Mouse (Mus musculus): Measurements from ENCODE around the gene Mtif3. TPM values are rescaled to one million over a fixed set of nuclear protein-coding genes. Genes with fewer than 3 reads are reported as not detected.

Gene Mtif3
- total and polyA plus RNA-seq, 3 experiments = 22.7 to 38.2 TPM; not detected in 1

GRCm38 (mm10) chr5:146971776-146972561 lies 8.4 kb upstream of the Mtif3 start:
- no peaks in the 10 kb centered on the region for H3K36me3 ChIP-seq (ENCODE audit: control insufficient read depth in 1 of 2, insufficient read depth in 2 of 2, low read length in 2 of 2)
- H3K4me1 ChIP-seq (ENCODE audit: control insufficient read depth in 1 of 2, insufficient read depth in 2 of 2, low read length in 2 of 2) = no peaks in the 10 kb centered on the region
- H3K9ac ChIP-seq (ENCODE audit: control insufficient read depth, low read depth, low read length, poor library complexity, severe bottlenecking) = no peak overlapping the region
- no peak for TF ChIP-seq MXI1 (IDR thresholded peaks at IDR 0.05; ENCODE audit: low read depth, low read length)
- no peak for TF ChIP-seq SIN3A (IDR thresholded peaks at IDR 0.05; ENCODE audit: low read length)
- TF ChIP-seq UBTF (IDR thresholded peaks at IDR 0.05; ENCODE audit: borderline replicate concordance, insufficient read depth, low read depth, low read length) = no peak
- no peak for TF ChIP-seq TAL1 (IDR thresholded peaks at IDR 0.05; ENCODE audit: low read length)
- TF ChIP-seq ETS1 (IDR thresholded peaks at IDR 0.05; ENCODE audit: low read depth, low read length) = no peak
- no peak for TF ChIP-seq ZC3H11A (IDR thresholded peaks at IDR 0.05; ENCODE audit: low read depth, low read length)
- H3K79me2 ChIP-seq (ENCODE audit: control insufficient read depth, insufficient read depth, low read length, poor library complexity) = no peaks in the 10 kb centered on the region
- no peak overlapping the region for H3K4me3 ChIP-seq (ENCODE audit: control insufficient read depth in 1 of 2, insufficient read depth in 1 of 2, low read depth in 2 of 2, low read length in 2 of 2)
- no peak for DNase-seq (ENCODE audit: low read depth, low spot score)
- peaks cover 6 to 10% of the 10 kb centered on the region in 2 experiments for H3K27me3 ChIP-seq (ENCODE audit: control insufficient read depth in 1 of 2, insufficient read depth in 2 of 2, low read length in 2 of 2)
- no peaks in the 10 kb centered on the region for H3K9me3 ChIP-seq (replicated peaks; ENCODE audit: insufficient read depth, low read length)
- H3K27ac ChIP-seq (ENCODE audit: control insufficient read depth, low read depth, low read length) = no peak overlapping the region

GRCm38 (mm10) chr5:146968695-146969393 lies 5.2 kb upstream of the Mtif3 start:
- H3K27ac ChIP-seq (ENCODE audit: control insufficient read depth, low read depth, low read length) = no peak overlapping the region
- peaks cover 0 to 3% of the 10 kb centered on the region in 2 experiments; a peak in 1 of 4 replicates for H3K36me3 ChIP-seq (ENCODE audit: control insufficient read depth in 1 of 2, insufficient read depth in 2 of 2, low read length in 2 of 2)
- DNase-seq (ENCODE audit: low read depth, low spot score) = no peak
- no peak for TF ChIP-seq GABPA (IDR thresholded peaks at IDR 0.05; ENCODE audit: low read depth, low read length)
- TF ChIP-seq ELF1 (IDR thresholded peaks at IDR 0.05; ENCODE audit: low read depth, low read length) = no peak
- TF ChIP-seq KAT2A (conservative IDR thresholded peaks at IDR 0.05; ENCODE audit: low read depth, low read length) = no peak
- no peak for TF ChIP-seq CHD1 (IDR thresholded peaks at IDR 0.05; ENCODE audit: low read depth, low read length)
- TF ChIP-seq HCFC1 (IDR thresholded peaks at IDR 0.05; ENCODE audit: low read depth, low read length) = no peak
- no peak for TF ChIP-seq ZKSCAN1 (IDR thresholded peaks at IDR 0.05; ENCODE audit: low read depth, low read length)
- TF ChIP-seq NRF1 (IDR thresholded peaks at IDR 0.05; ENCODE audit: insufficient read depth, low read depth, low read length, poor library complexity, severe bottlenecking) = no peak
- no peak for TF ChIP-seq MAZ (IDR thresholded peaks at IDR 0.05; ENCODE audit: low read depth, low read length)
- no peak for TF ChIP-seq ZMIZ1 (IDR thresholded peaks at IDR 0.05; ENCODE audit: low read depth, low read length)
- TF ChIP-seq TAL1 (IDR thresholded peaks at IDR 0.05; ENCODE audit: low read length) = no peak
- TF ChIP-seq MYC (IDR thresholded peaks at IDR 0.05; ENCODE audit: low read depth, low read length) = no peak
- TF ChIP-seq POLR2AphosphoS2 (IDR thresholded peaks at IDR 0.05; ENCODE audit: low read length) = no peak
- no peak for TF ChIP-seq MEF2A (IDR thresholded peaks at IDR 0.05; ENCODE audit: extremely low read depth, insufficient replicate concordance, low read depth, low read length, poor library complexity, severe bottlenecking)
- TF ChIP-seq MXI1 (IDR thresholded peaks at IDR 0.05; ENCODE audit: low read depth, low read length) = no peak
- no peak for TF ChIP-seq UBTF (IDR thresholded peaks at IDR 0.05; ENCODE audit: borderline replicate concordance, insufficient read depth, low read depth, low read length)
- TF ChIP-seq GATA1 (IDR thresholded peaks at IDR 0.05; ENCODE audit: low read depth, low read length) = no peak
- no peak for TF ChIP-seq MYB (IDR thresholded peaks at IDR 0.05; ENCODE audit: low read depth, low read length)
- TF ChIP-seq TCF12 (IDR thresholded peaks at IDR 0.05; ENCODE audit: low read depth, low read length) = no peak
- no peak overlapping the region for H3K4me3 ChIP-seq (ENCODE audit: control insufficient read depth in 1 of 2, insufficient read depth in 1 of 2, low read depth in 2 of 2, low read length in 2 of 2)
- H3K9me3 ChIP-seq (replicated peaks; ENCODE audit: insufficient read depth, low read length) = no peaks in the 10 kb centered on the region
- H3K79me2 ChIP-seq (ENCODE audit: control insufficient read depth, insufficient read depth, low read length, poor library complexity) = no peaks in the 10 kb centered on the region
- no peak overlapping the region for H3K9ac ChIP-seq (ENCODE audit: control insufficient read depth, low read depth, low read length, poor library complexity, severe bottlenecking)
- H3K4me1 ChIP-seq (ENCODE audit: control insufficient read depth in 1 of 2, insufficient read depth in 2 of 2, low read length in 2 of 2) = peaks cover 0 to 4% of the 10 kb centered on the region in 2 experiments; a peak in 1 of 4 replicates
- peaks cover 6 to 8% of the 10 kb centered on the region in 2 experiments; a peak in 3 of 4 replicates for H3K27me3 ChIP-seq (ENCODE audit: control insufficient read depth in 1 of 2, insufficient read depth in 2 of 2, low read length in 2 of 2)

All from MEL (cell line).